Mouse (Mus musculus): ENCODE data around the gene Gm10663. TPM values are rescaled to one million over a fixed set of nuclear protein-coding genes. Genes with fewer than 3 reads are reported as not detected.

The Gm10663 gene
- polyA plus RNA-seq, 1 experiment: not detected

GRCm38 (mm10) chr8:65046565-65046964, 28.3 kb upstream of the Gm10663 start:
- TF ChIP-seq POLR2A (IDR thresholded peaks at IDR 0.05; ENCODE audit: borderline replicate concordance, insufficient read depth, low read length) (no peak), CTCF (IDR thresholded peaks at IDR 0.05; ENCODE audit: borderline replicate concordance, insufficient read depth, low read depth, low read length) (no peak)
- Histone ChIP-seq H3K27ac (ENCODE audit: insufficient read depth, low read length) (no peak overlapping the region), H3K27me3 (ENCODE audit: control insufficient read depth, insufficient read depth, low read length) (no peaks in the 10 kb centered on the region), H3K4me1 (ENCODE audit: control insufficient read depth, insufficient read depth, low read length) (no peaks in the 10 kb centered on the region), H3K4me3 (replicated peaks; ENCODE audit: insufficient read depth, low read depth, low read length) (no peak overlapping the region)
- WGBS: 40% methylated on average over 5 of the region's 5 CpGs
- DNase-seq: no peak

GRCm38 (mm10) chr8:65047193-65047592, 27.6 kb upstream of the Gm10663 start:
- TF ChIP-seq CTCF (IDR thresholded peaks at IDR 0.05; ENCODE audit: borderline replicate concordance, insufficient read depth, low read depth, low read length) (no peak), POLR2A (IDR thresholded peaks at IDR 0.05; ENCODE audit: borderline replicate concordance, insufficient read depth, low read length) (no peak)
- H3K27ac ChIP-seq (ENCODE audit: insufficient read depth, low read length): no peak overlapping the region
- DNase-seq: no peak
- H3K4me1 ChIP-seq (ENCODE audit: control insufficient read depth, insufficient read depth, low read length): no peaks in the 10 kb centered on the region
- WGBS: 99% methylated on average over 4 of the region's 4 CpGs
- H3K4me3 ChIP-seq (replicated peaks; ENCODE audit: insufficient read depth, low read depth, low read length): no peak overlapping the region
- H3K27me3 ChIP-seq (ENCODE audit: control insufficient read depth, insufficient read depth, low read length): no peaks in the 10 kb centered on the region

GRCm38 (mm10) chr8:65047801-65048200, 27.0 kb upstream of the Gm10663 start:
- no peak for TF ChIP-seq CTCF (IDR thresholded peaks at IDR 0.05; ENCODE audit: borderline replicate concordance, insufficient read depth, low read depth, low read length)
- TF ChIP-seq POLR2A (IDR thresholded peaks at IDR 0.05; ENCODE audit: borderline replicate concordance, insufficient read depth, low read length): no peak
- H3K4me1 ChIP-seq (ENCODE audit: control insufficient read depth, insufficient read depth, low read length): no peaks in the 10 kb centered on the region
- H3K4me3 ChIP-seq (replicated peaks; ENCODE audit: insufficient read depth, low read depth, low read length): no peak overlapping the region
- no peak for DNase-seq
- no peak overlapping the region for H3K27ac ChIP-seq (ENCODE audit: insufficient read depth, low read length)
- no peaks in the 10 kb centered on the region for H3K27me3 ChIP-seq (ENCODE audit: control insufficient read depth, insufficient read depth, low read length)
- WGBS: 76% methylated on average over 4 of the region's 4 CpGs

GRCm38 (mm10) chr8:65053554-65053953, 21.3 kb upstream of the Gm10663 start:
- 94% methylated on average over 3 of the region's 3 CpGs for WGBS
- H3K4me1 ChIP-seq (ENCODE audit: control insufficient read depth, insufficient read depth, low read length): no peaks in the 10 kb centered on the region
- H3K27me3 ChIP-seq (ENCODE audit: control insufficient read depth, insufficient read depth, low read length): no peaks in the 10 kb centered on the region
- no peak overlapping the region for H3K27ac ChIP-seq (ENCODE audit: insufficient read depth, low read length)
- DNase-seq: no peak
- TF ChIP-seq CTCF (IDR thresholded peaks at IDR 0.05; ENCODE audit: borderline replicate concordance, insufficient read depth, low read depth, low read length) (no peak), POLR2A (IDR thresholded peaks at IDR 0.05; ENCODE audit: borderline replicate concordance, insufficient read depth, low read length) (no peak)
- no peak overlapping the region for H3K4me3 ChIP-seq (replicated peaks; ENCODE audit: insufficient read depth, low read depth, low read length)

- Histone ChIP-seq H3K27ac (ENCODE audit: insufficient read depth, low read length) (no peak overlapping the region), H3K27me3 (ENCODE audit: control insufficient read depth, insufficient read depth, low read length) (no peaks in the 10 kb centered on the region), H3K4me3 (replicated peaks; ENCODE audit: insufficient read depth, low read depth, low read length) (no peak overlapping the region), H3K4me1 (ENCODE audit: control insufficient read depth, insufficient read depth, low read length) (no peaks in the 10 kb centered on the region)
- TF ChIP-seq POLR2A (IDR thresholded peaks at IDR 0.05; ENCODE audit: borderline replicate concordance, insufficient read depth, low read length) (no peak), CTCF (IDR thresholded peaks at IDR 0.05; ENCODE audit: borderline replicate concordance, insufficient read depth, low read depth, low read length) (no peak)
- DNase-seq: no peak
- 84% methylated on average over 5 of the region's 5 CpGs for WGBS
Observed at GRCm38 (mm10) chr8:65053968-65054367, 20.9 kb upstream of the Gm10663 start.

- 89% methylated on average over 4 of the region's 4 CpGs for WGBS
- no peak for TF ChIP-seq CTCF (IDR thresholded peaks at IDR 0.05; ENCODE audit: borderline replicate concordance, insufficient read depth, low read depth, low read length)
- no peak for TF ChIP-seq POLR2A (IDR thresholded peaks at IDR 0.05; ENCODE audit: borderline replicate concordance, insufficient read depth, low read length)
- Histone ChIP-seq H3K27me3 (ENCODE audit: control insufficient read depth, insufficient read depth, low read length) (no peaks in the 10 kb centered on the region), H3K27ac (ENCODE audit: insufficient read depth, low read length) (no peak overlapping the region), H3K4me3 (replicated peaks; ENCODE audit: insufficient read depth, low read depth, low read length) (no peak overlapping the region), H3K4me1 (ENCODE audit: control insufficient read depth, insufficient read depth, low read length) (no peaks in the 10 kb centered on the region)
- no peak for DNase-seq
Observed at GRCm38 (mm10) chr8:65056722-65057121, 18.1 kb upstream of the Gm10663 start.

GRCm38 (mm10) chr8:65062195-65062594, 12.6 kb upstream of the Gm10663 start:
- H3K27me3 ChIP-seq (ENCODE audit: control insufficient read depth, insufficient read depth, low read length): no peaks in the 10 kb centered on the region
- DNase-seq: no peak
- no peak overlapping the region for H3K4me3 ChIP-seq (replicated peaks; ENCODE audit: insufficient read depth, low read depth, low read length)
- no peak overlapping the region for H3K27ac ChIP-seq (ENCODE audit: insufficient read depth, low read length)
- WGBS: 64% methylated on average over 4 of the region's 4 CpGs
- no peak for TF ChIP-seq CTCF (IDR thresholded peaks at IDR 0.05; ENCODE audit: borderline replicate concordance, insufficient read depth, low read depth, low read length)
- H3K4me1 ChIP-seq (ENCODE audit: control insufficient read depth, insufficient read depth, low read length): no peaks in the 10 kb centered on the region

GRCm38 (mm10) chr8:65064071-65064470, 10.8 kb upstream of the Gm10663 start:
- WGBS: 53% methylated on average over 2 of the region's 2 CpGs
- DNase-seq: no peak
- Histone ChIP-seq H3K27ac (ENCODE audit: insufficient read depth, low read length) (no peak overlapping the region), H3K4me1 (ENCODE audit: control insufficient read depth, insufficient read depth, low read length) (no peaks in the 10 kb centered on the region), H3K4me3 (replicated peaks; ENCODE audit: insufficient read depth, low read depth, low read length) (no peak overlapping the region), H3K27me3 (ENCODE audit: control insufficient read depth, insufficient read depth, low read length) (no peaks in the 10 kb centered on the region)
- TF ChIP-seq CTCF (IDR thresholded peaks at IDR 0.05; ENCODE audit: borderline replicate concordance, insufficient read depth, low read depth, low read length) (no peak), POLR2A (IDR thresholded peaks at IDR 0.05; ENCODE audit: borderline replicate concordance, insufficient read depth, low read length) (no peak)

Measured in cerebellum, adult 2 months (tissue).